Mouse (Mus musculus): ENCODE measurements around the gene Gm49416.
"Not testable (repeated sequence)": the region's sequence is repeated elsewhere in the genome, so short reads cannot be mapped to it uniquely, and the experiment has no call there.

Gene Gm49416

GRCm38 (mm10) chr19:8880311-8881033 is 8.3 kb upstream of the Gm49416 start, which contains the start of gene Uqcc3:
TSS of gene Uqcc3 (minus strand) at chr19:8880923.
- DNase-seq, result peak; percentile 91

GRCm38 (mm10) chr19:8881034-8881392 is 7.7 kb upstream of the Gm49416 start:
- DNase-seq, result no peak

GRCm38 (mm10) chr19:8883616-8884015 is 5.1 kb upstream of the Gm49416 start, which contains the start of the genes Lbhd1 and Gm49403:
TSS of gene Lbhd1 (plus strand) at chr19:8883732.
TSS of gene Gm49403 (plus strand) at chr19:8883930.
- no peak for DNase-seq

- no peak for DNase-seq
Measured at GRCm38 (mm10) chr19:8886916-8887584, 1.7 kb upstream of the Gm49416 start.

GRCm38 (mm10) chr19:8887585-8888463 is 902 bp upstream of the Gm49416 start:
- no peak for DNase-seq

- peak; percentile 75 for DNase-seq
Measured at GRCm38 (mm10) chr19:8892829-8893766, 4.4 kb downstream of the Gm49416 start, which contains the start of gene Ints5. TSS of gene Ints5 (plus strand) at chr19:8893005.

- DNase-seq, result no peak
Measured at GRCm38 (mm10) chr19:8895397-8895960, 6.8 kb downstream of the Gm49416 start.

- DNase-seq, result not testable (repeated sequence)
Measured at GRCm38 (mm10) chr19:8896231-8896630, 7.5 kb downstream of the Gm49416 start.

GRCm38 (mm10) chr19:8897211-8897864 is 8.6 kb downstream of the Gm49416 start:
- DNase-seq, result peak; percentile 55

- DNase-seq, result peak; percentile 96
Measured at GRCm38 (mm10) chr19:8897865-8898495, 9.3 kb downstream of the Gm49416 start, which contains the start of gene Ganab. TSS of gene Ganab (plus strand) at chr19:8898071.

GRCm38 (mm10) chr19:8898576-8898975 is 9.8 kb downstream of the Gm49416 start:
- DNase-seq, result no peak

GRCm38 (mm10) chr19:8899079-8899478 is 10.4 kb downstream of the Gm49416 start:
- DNase-seq, result no peak

- no peak for DNase-seq
Measured at GRCm38 (mm10) chr19:8903412-8903811, 14.7 kb downstream of the Gm49416 start.

GRCm38 (mm10) chr19:8908531-8908930 is 19.8 kb downstream of the Gm49416 start:
- no peak for DNase-seq

- DNase-seq, result no peak
Measured at GRCm38 (mm10) chr19:8911810-8912209, 23.1 kb downstream of the Gm49416 start.

- no peak for DNase-seq
Measured at GRCm38 (mm10) chr19:8914212-8914611, 25.5 kb downstream of the Gm49416 start.

GRCm38 (mm10) chr19:8919000-8919399 is 30.3 kb downstream of the Gm49416 start:
- DNase-seq, result no peak

GRCm38 (mm10) chr19:8919684-8920072 is 31.0 kb downstream of the Gm49416 start:
- DNase-seq, result no peak

GRCm38 (mm10) chr19:8920073-8920736 is 31.5 kb downstream of the Gm49416 start, which contains the start of gene B3gat3:
TSS of gene B3gat3 (plus strand) at chr19:8920374.
- peak; percentile 97 for DNase-seq

- no peak for DNase-seq
Measured at GRCm38 (mm10) chr19:8920836-8921291, 32.1 kb downstream of the Gm49416 start.
